Mouse (Mus musculus): ENCODE data around the gene Lipf.

The Lipf gene

GRCm38 (mm10) chr19:33960887-33961286, at the start of gene Lipf:
Gene Lipf (plus strand): TSS chr19:33961187.
- DNase-seq = no peak

GRCm38 (mm10) chr19:33924099-33924498, 36.9 kb upstream of the Lipf start:
- DNase-seq = no peak

GRCm38 (mm10) chr19:33979007-33979406, 18.0 kb downstream of the Lipf start:
- DNase-seq = no peak

- no peak for DNase-seq
These were observed 22.1 kb downstream of the Lipf start for GRCm38 (mm10) chr19:33983043-33983442.

- no peak for DNase-seq
These were observed 47.0 kb downstream of the Lipf start, which contains the start of gene Lipk for GRCm38 (mm10) chr19:34008002-34008401. Gene Lipk (plus strand): TSS chr19:34008290.

- DNase-seq = no peak
These were observed 60.6 kb downstream of the Lipf start for GRCm38 (mm10) chr19:34021440-34022172.

GRCm38 (mm10) chr19:34022759-34023158, 61.8 kb downstream of the Lipf start:
- no peak for DNase-seq
